Mouse (Mus musculus) embryonic facial prominence, embryonic 11.5 days (tissue): ENCODE data around the gene Vmn1r40. TPM values are rescaled to one million over a fixed set of nuclear protein-coding genes. Genes with fewer than 3 reads are reported as not detected.

Experiments
- ATAC-seq: fragments of 200-750 bp; cut with Nextera tagmentation; replicated peaks from 2 replicates; pipeline ENCODE4 v1.8.0; 2017; ENCODE audit warnings: low read depth; ENCODE audit not compliant: insufficient number of reproducible peaks, low FRiP score, low TSS enrichment
- DNase-seq: peaks from one replicate; pipeline ENCODE4 v3.0.0-alpha.2; 2015; ENCODE audit warnings: low spot score
- H3K27ac ChIP-seq: fragments of 300-500 bp; sonication (generic); replicated peaks from 2 replicates; pipeline ENCODE4 v1.5.1; 2014; ENCODE audit warnings: mild to moderate bottlenecking, low read depth, low read length, control low read depth
- H3K27me3 ChIP-seq: fragments of 300-500 bp; sonication (generic); 2 replicates; pipeline ENCODE4 v1.6.1; 2014; ENCODE audit warnings: mild to moderate bottlenecking, low read length, moderate library complexity, mixed read lengths; ENCODE audit not compliant: control insufficient read depth, insufficient read depth
- H3K36me3 ChIP-seq: fragments of 300-500 bp; sonication (generic); replicated peaks from 2 replicates; pipeline ENCODE4 v1.6.1; 2014; ENCODE audit warnings: low read depth, mild to moderate bottlenecking, low read length, moderate library complexity, mixed read lengths; ENCODE audit not compliant: control insufficient read depth, insufficient read depth
- H3K4me1 ChIP-seq: fragments of 300-500 bp; sonication (generic); 2 replicates; pipeline ENCODE4 v1.6.1; 2014; ENCODE audit warnings: low read length, mixed read lengths; ENCODE audit not compliant: control insufficient read depth, insufficient read depth
- H3K4me2 ChIP-seq: fragments of 300-500 bp; sonication (generic); 2 replicates; pipeline ENCODE4 v1.6.1; 2014; ENCODE audit warnings: low read depth, mild to moderate bottlenecking, control low read depth, low read length, moderate library complexity
- H3K4me3 ChIP-seq: fragments of 300-500 bp; sonication (generic); 2 replicates; pipeline ENCODE4 v1.5.1; 2014; ENCODE audit warnings: low read depth, low read length, control low read depth
- H3K9ac ChIP-seq: fragments of 300-500 bp; sonication (generic); replicated peaks from 2 replicates; pipeline ENCODE4 v1.6.1; 2014; ENCODE audit warnings: mild to moderate bottlenecking, control low read depth, low read length
- H3K9me3 ChIP-seq: fragments of 300-500 bp; sonication (generic); replicated peaks from 2 replicates; pipeline ENCODE4 v1.6.1; 2016; ENCODE audit warnings: mild to moderate bottlenecking, low read length, inconsistent platforms, mixed read lengths; ENCODE audit not compliant: control insufficient read depth
- WGBS: fragments of 180-500 bp; shearing (Covaris S2); extraction: QIAGEN DNeasy Blood & Tissue Kit; methylation state at CpG from one replicate; pipeline ENCODE4 v1.1.7; 2014; 5-methylcytosine and 5-hydroxymethylcytosine counted together
- polyA plus RNA-seq: library from polyadenylated mRNA; unstranded; fragments of >200 nt; fragmentation: Nextera tagmentation; extraction: Ambion mirVana; gene quantifications from 2 replicates; pipeline ENCODE4 v1.2.1, GENCODE M21; 2014

The Vmn1r40 gene
- not detected in 2 replicates for polyA plus RNA-seq

DNA sequence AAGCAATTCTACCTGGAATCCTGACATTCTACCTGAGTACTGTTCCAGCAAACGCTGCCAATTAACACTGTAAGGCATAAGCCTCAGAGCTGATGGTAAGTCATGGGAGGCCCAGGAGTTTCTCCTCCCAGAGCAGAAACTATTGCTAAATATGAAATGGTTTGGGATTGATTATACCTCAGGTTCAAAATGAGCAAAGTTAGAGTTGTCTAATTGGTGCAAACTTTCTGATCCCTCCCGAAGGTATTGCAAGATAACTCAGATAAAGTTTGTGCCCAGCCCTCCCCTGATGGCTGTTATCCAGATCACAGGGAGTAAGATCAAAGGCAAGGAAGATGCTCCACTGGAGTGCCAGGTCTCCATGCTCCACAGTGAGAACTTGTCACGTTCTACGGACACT, at the start of gene Vmn1r40:
Gene Vmn1r40 (plus strand): TSS at position 301 of the 400 bp plus-strand sequence.
- H3K4me1 ChIP-seq = no peaks in the 10 kb centered on the region
- no peak for DNase-seq
- no peak within 1 kb of the TSS for H3K4me3 ChIP-seq
- no peaks in the 10 kb centered on the region for H3K36me3 ChIP-seq
- no peak within 1 kb of the TSS for H3K9ac ChIP-seq
- H3K9me3 ChIP-seq = no peaks in the 10 kb centered on the region
- WGBS = 83% methylated on average over 4 of the region's 4 CpGs
- no peak within 1 kb of the TSS for H3K27ac ChIP-seq
- H3K27me3 ChIP-seq = no peaks in the 10 kb centered on the region
- no peak within 1 kb of the TSS for H3K4me2 ChIP-seq
- no peak for ATAC-seq

- Histone ChIP-seq H3K9ac (no peak overlapping the region), H3K4me3 (no peak overlapping the region), H3K9me3 (no peaks in the 10 kb centered on the region), H3K4me1 (no peaks in the 10 kb centered on the region), H3K27ac (no peak overlapping the region), H3K27me3 (no peaks in the 10 kb centered on the region), H3K36me3 (no peaks in the 10 kb centered on the region), H3K4me2 (no peak overlapping the region)
- DNase-seq (no peak), ATAC-seq (no peak)
- 81% methylated on average over 3 of the region's 3 CpGs for WGBS
Measured at GRCm38 (mm10) chr6:89658342-89658741, 49.0 kb upstream of the Vmn1r40 start.

DNA sequence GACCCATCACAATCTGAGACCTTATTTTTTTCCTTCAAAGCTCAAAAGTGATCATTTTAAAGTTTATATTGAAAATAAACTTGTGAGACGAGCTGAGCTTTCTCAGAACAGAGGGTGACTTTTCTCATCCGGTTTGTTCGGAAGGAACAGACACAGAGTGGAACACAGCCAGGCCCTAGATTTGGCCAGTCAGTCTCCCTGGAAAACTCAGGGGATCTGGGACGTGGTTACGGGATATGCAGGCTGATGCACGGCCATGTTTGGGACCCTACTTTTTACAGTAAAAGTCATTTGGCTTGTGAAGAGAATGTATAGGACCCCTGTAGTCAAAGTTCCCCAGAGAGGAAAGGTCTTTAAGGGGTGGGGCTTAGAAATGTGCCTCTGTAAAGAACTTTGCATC, 48.4 kb upstream of the Vmn1r40 start:
- H3K27me3 ChIP-seq = no peaks in the 10 kb centered on the region
- no peaks in the 10 kb centered on the region for H3K9me3 ChIP-seq
- no peak overlapping the region for H3K4me3 ChIP-seq
- no peak overlapping the region for H3K4me2 ChIP-seq
- 86% methylated on average over 6 of the region's 6 CpGs for WGBS
- H3K27ac ChIP-seq = no peak overlapping the region
- H3K36me3 ChIP-seq = no peaks in the 10 kb centered on the region
- H3K9ac ChIP-seq = no peak overlapping the region
- no peak for DNase-seq
- ATAC-seq = no peak
- no peaks in the 10 kb centered on the region for H3K4me1 ChIP-seq

DNA sequence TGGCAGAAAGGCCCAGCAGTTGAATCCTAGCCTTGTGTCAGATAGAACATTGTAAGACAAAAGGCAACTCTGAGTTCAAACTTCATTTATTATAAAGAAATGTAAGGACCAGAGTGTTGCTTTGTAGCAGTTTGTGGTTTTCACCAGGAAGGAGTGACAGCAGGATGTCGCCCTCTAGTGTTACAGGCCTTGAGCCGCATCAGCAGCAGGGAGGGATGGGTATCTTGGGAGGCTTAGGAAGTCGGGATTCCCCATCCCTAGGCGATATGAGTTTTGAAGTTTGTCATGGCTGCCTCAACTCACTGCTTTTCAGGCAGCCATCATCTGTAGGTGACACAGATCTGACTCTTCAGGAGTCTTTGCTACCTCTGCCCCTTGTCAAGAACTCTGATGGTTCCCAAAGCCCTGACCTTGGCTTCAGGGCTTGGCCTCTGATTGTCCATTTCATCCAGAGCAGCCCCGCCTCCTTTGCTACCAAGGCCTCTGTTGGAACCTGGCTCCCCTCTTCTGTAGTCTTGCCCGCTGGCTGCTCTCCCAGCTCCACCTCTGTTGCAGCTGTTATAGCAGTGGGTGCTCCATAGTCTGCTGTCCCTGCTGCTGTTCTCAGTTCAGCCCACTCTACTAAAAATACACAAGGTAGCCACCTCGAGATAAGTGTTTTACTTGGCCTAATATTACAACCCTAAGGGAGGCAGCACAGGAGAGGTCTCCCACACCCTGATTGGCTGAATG, 47.5 kb upstream of the Vmn1r40 start:
- peak; percentile 44 for DNase-seq

GRCm38 (mm10) chr6:89660490-89660889, 46.9 kb upstream of the Vmn1r40 start:
- H3K36me3 ChIP-seq = no peaks in the 10 kb centered on the region
- H3K4me2 ChIP-seq = no peak overlapping the region
- no peaks in the 10 kb centered on the region for H3K4me1 ChIP-seq
- H3K9ac ChIP-seq = no peak overlapping the region
- WGBS = 75% methylated on average over 1 of the region's 1 CpGs
- no peaks in the 10 kb centered on the region for H3K9me3 ChIP-seq
- DNase-seq (no peak), ATAC-seq (no peak)
- no peaks in the 10 kb centered on the region for H3K27me3 ChIP-seq
- no peak overlapping the region for H3K4me3 ChIP-seq
- H3K27ac ChIP-seq = no peak overlapping the region

More for the DNA sequence above, 47.5 kb upstream of the Vmn1r40 start:
- H3K36me3 ChIP-seq = no peaks in the 10 kb centered on the region
- no peak overlapping the region for H3K4me3 ChIP-seq
- no peak overlapping the region for H3K9ac ChIP-seq
- 32% methylated on average over 7 of the region's 7 CpGs for WGBS
- H3K9me3 ChIP-seq = no peaks in the 10 kb centered on the region
- no peak for ATAC-seq
- H3K27me3 ChIP-seq = no peaks in the 10 kb centered on the region
- no peak overlapping the region for H3K27ac ChIP-seq
- no peaks in the 10 kb centered on the region for H3K4me1 ChIP-seq
- H3K4me2 ChIP-seq = no peak overlapping the region

DNA sequence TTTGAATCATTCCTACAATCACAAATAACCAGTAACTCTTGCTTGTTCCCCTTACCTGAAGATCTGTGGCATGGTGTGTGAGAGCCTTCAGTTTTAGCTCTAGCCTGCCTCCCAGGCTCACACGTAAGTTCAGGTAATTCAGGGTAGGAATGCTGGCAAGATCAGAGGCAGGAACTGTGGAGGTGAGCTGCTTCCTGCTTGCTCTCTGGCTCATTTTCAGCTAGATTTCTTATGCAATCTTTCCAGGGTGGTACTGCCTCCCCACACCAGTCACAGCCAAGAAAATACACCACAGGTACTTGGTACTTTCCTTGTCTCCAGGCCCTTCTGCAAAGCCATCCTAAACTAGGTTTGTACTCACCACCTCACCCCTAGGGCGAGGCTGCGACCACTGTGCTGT, 44.8 kb upstream of the Vmn1r40 start:
- Histone ChIP-seq H3K4me2 (no peak overlapping the region), H3K27ac (no peak overlapping the region), H3K27me3 (no peaks in the 10 kb centered on the region), H3K36me3 (no peaks in the 10 kb centered on the region), H3K4me3 (no peak overlapping the region), H3K9ac (no peak overlapping the region), H3K9me3 (no peaks in the 10 kb centered on the region), H3K4me1 (no peaks in the 10 kb centered on the region)
- DNase-seq (no peak), ATAC-seq (no peak)
- WGBS = 92% methylated on average over 3 of the region's 3 CpGs

DNA sequence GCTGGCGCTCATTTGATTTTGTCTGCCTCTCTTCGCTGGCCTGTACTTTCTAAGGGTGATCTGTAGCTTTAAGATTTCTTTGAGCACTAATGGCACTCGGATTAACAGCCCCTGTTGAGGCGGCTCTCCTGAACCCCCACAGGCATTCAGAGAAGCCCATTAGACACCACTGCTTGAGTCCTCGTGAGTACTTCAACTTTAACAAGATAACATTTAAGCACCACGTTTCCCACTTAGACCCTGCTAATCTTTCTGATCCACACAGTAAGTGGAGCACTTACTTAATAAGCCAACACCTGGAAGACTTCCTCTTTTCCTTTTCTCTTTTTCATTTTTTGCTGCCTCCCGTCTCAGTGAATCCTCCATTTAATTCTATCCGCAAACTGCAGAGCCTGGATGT, 42.2 kb upstream of the Vmn1r40 start:
- no peaks in the 10 kb centered on the region for H3K27me3 ChIP-seq
- H3K36me3 ChIP-seq = no peaks in the 10 kb centered on the region
- H3K9me3 ChIP-seq = no peaks in the 10 kb centered on the region
- H3K9ac ChIP-seq = no peak overlapping the region
- 58% methylated on average over 8 of the region's 8 CpGs for WGBS
- no peak for ATAC-seq
- H3K4me1 ChIP-seq = no peaks in the 10 kb centered on the region
- DNase-seq = no peak
- no peak overlapping the region for H3K4me2 ChIP-seq
- H3K27ac ChIP-seq = no peak overlapping the region
- H3K4me3 ChIP-seq = no peak overlapping the region

DNA sequence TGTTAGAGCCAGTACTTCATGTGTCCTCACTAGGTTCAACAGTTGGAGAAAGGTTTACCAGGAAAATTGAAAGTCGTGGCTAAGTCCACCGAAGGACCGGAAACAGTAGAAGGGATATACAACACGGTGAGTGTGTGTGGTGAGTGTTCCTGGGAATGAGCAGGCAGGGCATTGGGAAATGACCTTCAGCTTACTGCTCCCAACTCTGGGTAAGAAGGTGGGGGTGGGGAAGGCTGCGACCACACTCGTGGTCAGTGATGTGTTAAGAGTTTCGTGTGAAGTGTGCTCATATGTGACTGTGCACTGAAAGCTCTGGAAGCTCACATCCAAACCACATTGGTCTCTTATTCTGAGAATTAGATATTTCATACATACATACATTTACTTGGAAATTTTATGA, 41.7 kb upstream of the Vmn1r40 start:
- Histone ChIP-seq H3K27me3 (no peaks in the 10 kb centered on the region), H3K4me1 (no peaks in the 10 kb centered on the region), H3K4me2 (no peak overlapping the region), H3K4me3 (no peak overlapping the region), H3K36me3 (no peaks in the 10 kb centered on the region), H3K9me3 (no peaks in the 10 kb centered on the region), H3K9ac (no peak overlapping the region), H3K27ac (no peak overlapping the region)
- DNase-seq (no peak), ATAC-seq (no peak)
- 81% methylated on average over 7 of the region's 7 CpGs for WGBS
